Comparison of ENCODE assay signal across 25 mouse cellular contexts in the genomic region with DNA sequence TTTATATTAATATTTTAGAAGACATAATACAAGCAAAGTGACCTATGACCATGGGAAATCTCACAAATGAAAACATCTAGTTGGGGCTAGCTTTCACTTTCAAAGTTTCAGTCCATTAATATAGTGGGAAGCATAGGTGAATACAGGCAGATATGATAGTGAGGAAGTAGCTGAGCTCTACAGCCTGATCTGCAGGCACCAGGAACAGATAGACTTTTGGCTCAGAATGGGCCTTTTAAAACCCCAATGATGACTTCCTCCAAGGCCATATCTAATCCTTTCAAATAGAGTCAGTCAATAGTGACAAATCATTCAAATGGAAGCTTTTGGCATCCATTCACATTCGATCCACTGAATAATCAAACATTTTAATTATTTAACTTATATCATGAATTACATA.
"Had no signal": no experiment of that assay in that cellular context is flagged by ENCODE, and none has a peak within 500 bp of the region (broad histone marks: within the 10 kb centered on the region; RNA-seq: fewer than 3 reads in every experiment).

No protein-coding gene starts in this region.

- H3K27me3 ChIP-seq: embryonic facial prominence, embryonic 12.5 days; embryonic facial prominence, embryonic 13.5 days; embryonic facial prominence, embryonic 15.5 days; forebrain, embryonic 12.5 days; forebrain, embryonic 13.5 days; forebrain, embryonic 15.5 days had no signal

- H3K36me3 ChIP-seq: embryonic facial prominence, embryonic 10.5 days; embryonic facial prominence, embryonic 12.5 days; embryonic facial prominence, embryonic 13.5 days; embryonic facial prominence, embryonic 15.5 days; forebrain, embryonic 10.5 days; forebrain, embryonic 12.5 days; forebrain, embryonic 15.5 days had no signal

- H3K9me3 ChIP-seq: embryonic facial prominence, embryonic 12.5 days; embryonic facial prominence, embryonic 13.5 days; embryonic facial prominence, embryonic 15.5 days; forebrain, embryonic 13.5 days; forebrain, embryonic 15.5 days had no signal

- H3K4me1 ChIP-seq: embryonic facial prominence, embryonic 10.5 days; embryonic facial prominence, embryonic 12.5 days; embryonic facial prominence, embryonic 13.5 days; embryonic facial prominence, embryonic 15.5 days; forebrain, embryonic 10.5 days; forebrain, embryonic 12.5 days; forebrain, embryonic 13.5 days; forebrain, embryonic 15.5 days had no signal

- DNase-seq: cerebellum, adult 9-10 months; cerebellum, adult 9-11 months; cerebellum, postnatal 10 days; cerebellum, postnatal 14 days; cerebellum, postnatal 25 days; cerebellum, postnatal 36 days; embryo, embryonic 11 days; forebrain, postnatal 0 days; gastrocnemius, adult 2 months; gastrocnemius, postnatal 10 days; gastrocnemius, postnatal 14 days; gastrocnemius, postnatal 25 days; gastrocnemius, postnatal 36 days; heart, adult 11 months; heart, adult 18-20 months; heart, adult 2 months had no signal

- H3K9ac ChIP-seq: embryonic facial prominence, embryonic 12.5 days; embryonic facial prominence, embryonic 13.5 days; embryonic facial prominence, embryonic 15.5 days; forebrain, embryonic 12.5 days; forebrain, embryonic 13.5 days; forebrain, embryonic 15.5 days; forebrain, postnatal 0 days had no signal

- H3K27ac ChIP-seq: embryonic facial prominence, embryonic 10.5 days; embryonic facial prominence, embryonic 12.5 days; embryonic facial prominence, embryonic 13.5 days; embryonic facial prominence, embryonic 15.5 days; forebrain, embryonic 10.5 days; forebrain, embryonic 12.5 days; forebrain, embryonic 13.5 days; forebrain, embryonic 15.5 days; gastrocnemius, adult 2 months; heart, adult 2 months had no signal

- H3K4me3 ChIP-seq: embryonic facial prominence, embryonic 10.5 days; embryonic facial prominence, embryonic 12.5 days; embryonic facial prominence, embryonic 13.5 days; embryonic facial prominence, embryonic 15.5 days; erythroblast, embryonic 14.5 days; forebrain, embryonic 10.5 days; forebrain, embryonic 12.5 days; forebrain, embryonic 13.5 days; forebrain, embryonic 15.5 days; gastrocnemius, adult 2 months; heart, adult 2 months had no signal
